Mouse (Mus musculus): ENCODE measurements around the gene Abt1. TPM values are rescaled to one million over a fixed set of nuclear protein-coding genes. Genes with fewer than 3 reads are reported as not detected.

The Abt1 gene
- polyA plus RNA-seq (2012; rRNA removed) = 7.9 TPM in 2 replicates

DNA sequence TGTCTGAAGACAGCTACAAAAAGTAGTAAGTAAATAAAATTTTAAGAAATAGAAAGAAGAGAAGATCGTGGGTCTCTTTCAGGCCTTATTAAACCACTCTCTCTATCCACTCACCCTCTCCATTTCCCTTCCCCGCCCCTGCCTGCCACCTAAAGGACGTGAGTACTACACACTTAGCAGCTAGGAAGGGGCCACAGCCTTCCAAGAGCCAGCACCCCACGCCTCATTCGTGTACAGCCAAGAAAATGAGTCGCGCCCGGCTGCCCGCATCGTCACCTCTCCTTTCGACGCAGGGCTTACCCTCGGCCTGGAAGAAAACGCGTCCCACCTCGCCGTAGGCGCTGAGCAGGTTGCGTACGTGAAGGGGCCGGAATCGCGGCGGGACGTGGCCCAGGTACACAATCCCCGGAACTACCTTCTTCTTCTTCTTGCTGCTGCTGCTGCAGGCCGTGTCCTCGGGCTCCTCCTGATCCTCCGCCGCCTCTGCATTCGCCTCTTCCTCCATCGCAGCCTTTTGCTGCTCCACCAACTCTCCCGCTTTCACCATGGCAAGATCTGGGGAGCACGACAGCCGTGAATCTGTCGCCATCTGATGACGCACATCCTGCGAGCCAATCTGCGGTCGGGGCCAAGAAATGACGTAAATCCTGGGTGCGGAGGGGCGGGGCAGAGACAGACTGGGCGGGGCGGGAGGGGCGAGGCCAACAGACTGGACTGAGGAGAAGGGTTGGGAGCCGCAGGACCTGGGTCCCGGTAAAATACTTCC is at the start of gene Abt1:
Gene Abt1, minus strand, starts transcription at position 581 of the 766 bp plus-strand sequence.
- DNase-seq (ENCODE audit: low spot score) = peak; percentile 91

DNA sequence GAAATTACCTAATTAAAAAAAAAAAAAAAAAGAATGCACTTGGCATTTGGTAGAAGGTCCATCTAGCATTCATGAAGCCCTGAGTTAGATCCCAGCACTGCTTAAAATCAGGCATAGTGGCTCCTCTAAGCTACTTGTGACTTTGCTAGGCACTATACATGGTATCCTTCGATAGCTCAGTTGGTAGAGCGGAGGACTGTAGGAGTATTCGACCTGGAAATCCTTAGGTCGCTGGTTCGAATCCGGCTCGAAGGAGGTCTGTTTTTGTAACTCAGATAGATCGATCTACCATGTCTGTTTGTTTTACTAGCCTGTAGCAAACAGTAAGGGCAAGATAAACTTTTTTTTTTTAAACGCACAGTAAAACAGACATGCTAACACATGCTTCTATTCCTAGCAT is 43.2 kb upstream of the Abt1 start:
- no peak for DNase-seq (ENCODE audit: low spot score)

DNA sequence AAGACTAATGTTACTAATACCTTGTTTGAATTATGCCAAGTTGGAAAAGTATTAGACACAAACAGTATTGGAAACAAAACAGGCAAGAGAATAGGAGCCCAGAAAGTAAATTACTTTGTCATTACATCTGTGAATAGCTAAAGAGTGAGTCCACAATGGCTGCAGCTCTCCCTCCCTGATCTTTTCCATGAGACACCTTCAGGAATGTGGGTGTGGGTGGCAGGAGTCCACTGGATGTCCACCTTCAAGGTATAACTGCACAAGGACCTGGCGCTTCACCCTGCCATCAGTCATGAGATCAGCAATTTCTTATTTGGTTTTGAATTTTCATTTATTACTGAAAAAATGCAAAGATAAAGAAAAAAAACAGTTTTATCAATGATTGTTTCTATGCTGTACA is 42.6 kb upstream of the Abt1 start:
- DNase-seq (ENCODE audit: low spot score) = no peak

DNA sequence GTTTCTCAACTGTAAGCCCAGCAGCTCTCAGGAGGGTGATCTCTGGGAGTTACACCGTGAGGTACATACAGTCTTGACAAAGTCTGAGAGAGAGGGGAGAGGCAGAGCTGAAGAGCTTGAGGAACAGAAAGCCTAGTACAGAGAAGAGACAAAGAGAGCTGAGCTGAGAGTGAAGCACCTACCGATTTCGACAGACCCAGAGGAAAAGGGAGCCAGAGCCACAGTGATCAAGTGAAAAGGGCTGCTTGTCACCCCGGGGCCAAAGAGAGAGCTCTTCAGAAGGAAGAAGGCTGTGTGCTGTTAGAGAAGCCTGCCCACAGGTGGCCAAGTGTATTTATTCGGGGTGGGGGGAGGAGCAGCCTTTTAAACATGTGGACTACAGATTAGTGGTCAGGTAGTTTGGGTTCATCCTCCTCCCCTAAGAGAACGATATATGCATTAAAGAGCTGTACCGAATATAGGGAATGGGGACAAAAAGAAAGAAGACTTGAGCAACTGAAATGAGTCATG is 42.0 kb upstream of the Abt1 start, which contains the start of gene Btn1a1:
Gene Btn1a1, minus strand, starts transcription at position 302 of the 510 bp plus-strand sequence.
- DNase-seq (ENCODE audit: low spot score) = no peak

DNA sequence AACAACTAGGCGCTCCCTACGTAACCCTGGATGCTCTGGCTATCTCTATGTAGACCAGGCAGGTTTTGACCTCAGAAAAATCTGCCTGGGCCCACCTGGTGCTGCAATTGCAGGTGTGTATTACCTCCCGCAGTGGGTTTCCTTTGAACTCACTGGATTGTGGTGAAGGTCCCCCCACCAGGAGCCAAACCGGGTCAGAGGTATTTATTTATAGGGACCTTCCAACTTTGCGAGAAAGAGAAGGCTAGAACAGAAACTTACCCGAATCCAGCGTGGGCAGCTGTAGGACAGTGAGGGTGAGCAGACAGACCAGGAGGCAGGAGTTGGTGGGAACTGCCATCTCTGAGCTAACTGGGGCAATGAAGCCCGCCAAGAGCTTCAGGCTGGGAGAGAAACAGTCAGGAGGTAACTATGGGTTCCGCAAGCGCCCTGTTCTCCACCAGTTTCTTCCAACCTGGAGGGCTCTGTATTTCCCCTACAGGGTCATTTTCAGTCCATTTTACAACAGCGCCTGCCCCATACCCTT is 41.2 kb upstream of the Abt1 start:
- DNase-seq (ENCODE audit: low spot score) = no peak

DNA sequence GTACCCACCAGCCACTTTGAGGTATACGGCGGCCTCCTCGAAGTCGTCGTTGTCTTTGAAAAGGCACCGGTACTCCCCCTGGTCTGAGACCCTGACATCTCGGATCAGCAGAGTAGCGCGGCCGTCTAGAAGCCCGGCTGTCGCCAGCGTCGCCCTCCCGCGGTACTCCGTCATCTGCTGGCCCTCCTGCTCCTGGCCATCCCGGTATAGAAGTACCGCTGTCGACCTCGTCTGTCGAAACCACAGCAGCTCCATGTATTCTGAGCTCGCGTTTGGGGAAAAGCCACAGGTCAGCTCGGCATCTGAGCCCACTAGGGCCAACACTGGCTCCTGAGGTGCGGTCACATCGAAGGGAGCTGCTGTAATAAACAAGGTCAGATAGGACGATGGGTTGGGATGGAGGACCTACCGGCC is 40.6 kb upstream of the Abt1 start:
- no peak for DNase-seq (ENCODE audit: low spot score)

DNA sequence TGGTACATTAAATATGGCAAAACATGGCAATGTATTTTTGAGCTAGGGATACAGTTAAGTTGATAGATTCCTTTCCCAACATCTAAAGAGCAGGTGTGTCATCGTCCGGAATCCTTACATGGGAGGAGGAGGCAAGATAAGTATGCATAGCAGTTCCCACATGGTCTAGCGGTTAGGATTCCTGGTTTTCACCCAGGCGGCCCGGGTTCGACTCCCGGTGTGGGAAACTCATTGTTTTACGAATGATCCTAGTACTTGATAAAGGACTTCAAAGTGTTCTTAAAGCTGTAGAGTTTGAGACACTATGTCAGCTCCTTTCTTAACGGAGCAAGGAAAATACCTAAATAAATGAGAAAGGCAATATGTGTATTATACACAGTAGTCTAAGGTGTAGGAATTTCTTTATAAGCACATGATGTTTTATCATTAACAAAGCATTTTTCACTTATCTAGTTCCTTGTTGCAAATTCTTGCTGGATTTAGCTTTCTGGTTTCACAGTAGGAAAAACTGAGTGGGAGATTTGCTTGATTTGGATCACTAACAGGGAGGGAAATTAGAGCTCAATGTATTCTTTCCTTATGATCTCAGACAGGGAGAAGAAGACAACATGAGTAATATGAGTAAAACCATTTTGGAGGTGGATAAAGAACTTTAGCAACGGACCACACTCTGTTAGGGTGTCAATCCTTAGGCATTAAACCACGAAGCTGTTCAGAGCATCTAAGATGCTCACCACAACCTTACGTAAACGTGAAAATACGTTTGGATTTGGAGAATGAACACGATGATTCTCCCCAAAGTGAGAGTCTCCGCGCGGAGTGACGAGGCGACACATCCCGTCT is 39.9 kb upstream of the Abt1 start:
- peak; percentile 39 for DNase-seq (ENCODE audit: low spot score)

DNA sequence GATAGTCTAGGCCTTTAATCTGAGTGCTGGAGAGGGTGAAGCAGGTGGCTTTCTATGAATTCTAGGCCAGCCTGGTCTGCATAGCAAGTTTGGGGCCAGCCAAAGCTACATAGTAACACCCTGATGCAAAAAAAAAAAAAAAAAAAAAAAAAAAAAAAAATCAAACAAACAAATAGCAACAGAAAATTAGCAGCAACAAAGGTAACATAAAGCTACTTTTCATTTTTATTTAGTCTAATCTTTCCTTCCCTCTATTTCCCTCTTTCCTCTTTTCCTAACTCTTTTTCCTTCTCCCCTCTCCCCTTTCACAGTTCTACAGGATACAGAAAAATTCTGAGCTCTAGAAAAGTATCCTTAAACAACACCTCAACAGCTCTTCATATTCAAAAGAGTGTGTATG is 39.0 kb upstream of the Abt1 start:
- DNase-seq (ENCODE audit: low spot score) = no peak

DNA sequence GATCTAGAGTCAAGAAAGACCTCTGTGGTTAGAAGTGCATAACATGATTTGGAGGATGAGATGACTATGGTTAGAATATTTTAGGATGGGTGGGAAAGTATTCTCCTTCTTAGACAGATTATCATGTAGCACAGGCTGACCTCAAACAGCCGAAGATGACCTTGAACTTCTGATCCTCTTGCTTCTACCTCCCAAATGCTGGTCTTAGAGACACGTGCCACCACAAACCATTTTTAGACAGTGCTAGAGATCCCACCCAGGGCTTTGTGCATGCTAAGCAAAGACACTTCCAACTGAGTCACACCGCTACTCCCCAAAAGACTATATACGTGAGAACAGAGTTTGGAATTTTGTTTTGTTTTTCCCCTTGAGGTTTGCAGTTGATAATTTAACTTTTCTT is 38.4 kb upstream of the Abt1 start:
- DNase-seq (ENCODE audit: low spot score) = no peak

DNA sequence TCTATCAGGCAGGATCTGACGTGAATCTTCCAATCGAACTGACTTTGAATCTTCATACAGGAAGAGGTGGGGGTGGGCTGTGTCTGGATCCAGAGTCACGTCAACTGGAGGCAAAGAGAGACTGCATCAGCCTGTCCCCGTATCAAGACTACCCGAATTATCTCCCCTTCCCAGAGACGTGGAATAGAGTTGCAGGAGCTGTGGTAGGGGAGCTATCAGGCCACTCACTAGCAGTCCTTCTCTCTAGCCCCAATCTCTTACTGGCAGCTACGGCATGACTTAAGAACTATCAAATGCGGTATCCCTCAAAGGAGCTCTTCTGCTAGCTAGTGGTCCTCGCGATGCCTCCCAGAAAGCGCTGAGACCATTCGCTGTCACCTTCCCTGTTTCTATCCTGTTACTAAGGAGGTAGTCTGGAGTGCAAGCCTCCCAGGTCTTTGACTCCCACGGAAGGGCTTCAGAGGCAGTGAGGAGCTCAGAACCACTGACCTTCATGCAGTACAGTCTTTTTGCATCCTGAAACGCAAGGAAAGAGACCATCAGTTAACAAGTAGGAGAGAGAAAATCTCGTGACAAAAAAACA is 35.7 kb upstream of the Abt1 start:
- DNase-seq (ENCODE audit: low spot score) = no peak

DNA sequence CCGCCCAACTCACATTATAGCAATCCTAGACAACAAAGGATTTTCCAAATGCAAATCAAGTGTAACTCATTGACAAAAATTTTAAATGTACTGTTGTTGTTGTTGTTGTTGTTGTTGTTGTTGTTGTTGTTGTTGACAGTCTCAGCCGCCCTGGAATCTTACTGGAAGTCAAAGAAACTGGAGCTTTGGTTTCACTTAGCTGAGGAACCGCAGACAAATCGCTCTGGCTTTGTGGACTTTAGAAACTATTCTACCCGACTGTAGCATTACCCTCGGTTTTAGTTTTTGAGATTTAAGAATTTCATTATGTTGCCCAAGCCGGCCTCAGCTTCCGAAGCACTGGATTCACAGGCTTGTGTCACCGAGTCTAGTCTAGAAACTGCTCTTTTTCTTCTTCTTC is 30.3 kb upstream of the Abt1 start:
- no peak for DNase-seq (ENCODE audit: low spot score)

DNA sequence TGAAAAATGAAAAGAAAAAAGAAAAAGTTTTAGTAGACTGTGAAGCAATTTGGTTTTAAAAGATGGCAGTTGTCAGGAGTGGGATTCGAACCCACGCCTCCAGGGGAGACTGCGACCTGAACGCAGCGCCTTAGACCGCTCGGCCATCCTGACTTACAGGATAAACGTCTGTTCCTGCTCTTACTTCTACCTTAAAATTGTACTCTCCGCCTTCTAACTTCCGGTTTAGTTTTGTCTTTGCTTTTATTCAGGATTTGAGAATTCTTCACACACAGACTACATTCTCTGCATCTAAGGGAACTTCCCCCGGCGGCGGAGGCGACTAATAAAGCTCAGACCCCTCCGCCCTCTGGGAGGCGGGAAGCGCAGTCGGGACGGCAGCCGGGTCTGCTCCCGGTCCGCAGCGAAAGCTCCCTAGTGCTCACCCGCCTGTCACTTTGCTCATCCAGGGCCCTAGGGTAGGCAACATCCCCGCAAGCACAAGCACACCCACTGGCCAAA is 29.7 kb upstream of the Abt1 start:
- DNase-seq (ENCODE audit: low spot score) = peak; percentile 66

DNA sequence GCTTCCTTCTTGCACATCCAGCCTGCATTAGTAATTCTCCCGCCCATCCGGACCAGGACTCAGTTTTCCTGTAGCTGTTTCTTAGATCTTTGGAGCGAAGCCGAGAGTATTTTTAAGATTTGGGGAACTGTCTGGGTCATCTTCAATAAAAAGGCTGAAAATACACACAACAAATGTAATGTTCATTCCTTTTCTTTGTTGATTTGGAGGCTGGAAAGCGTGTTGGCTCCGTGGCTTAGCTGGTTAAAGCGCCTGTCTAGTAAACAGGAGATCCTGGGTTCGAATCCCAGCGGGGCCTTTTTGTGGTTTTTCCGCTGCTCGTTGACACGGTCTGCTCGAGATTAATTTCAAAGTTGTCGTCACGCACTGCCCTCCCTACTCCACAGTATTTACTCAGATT is 26.7 kb upstream of the Abt1 start:
- DNase-seq (ENCODE audit: low spot score) = peak; percentile 52

DNA sequence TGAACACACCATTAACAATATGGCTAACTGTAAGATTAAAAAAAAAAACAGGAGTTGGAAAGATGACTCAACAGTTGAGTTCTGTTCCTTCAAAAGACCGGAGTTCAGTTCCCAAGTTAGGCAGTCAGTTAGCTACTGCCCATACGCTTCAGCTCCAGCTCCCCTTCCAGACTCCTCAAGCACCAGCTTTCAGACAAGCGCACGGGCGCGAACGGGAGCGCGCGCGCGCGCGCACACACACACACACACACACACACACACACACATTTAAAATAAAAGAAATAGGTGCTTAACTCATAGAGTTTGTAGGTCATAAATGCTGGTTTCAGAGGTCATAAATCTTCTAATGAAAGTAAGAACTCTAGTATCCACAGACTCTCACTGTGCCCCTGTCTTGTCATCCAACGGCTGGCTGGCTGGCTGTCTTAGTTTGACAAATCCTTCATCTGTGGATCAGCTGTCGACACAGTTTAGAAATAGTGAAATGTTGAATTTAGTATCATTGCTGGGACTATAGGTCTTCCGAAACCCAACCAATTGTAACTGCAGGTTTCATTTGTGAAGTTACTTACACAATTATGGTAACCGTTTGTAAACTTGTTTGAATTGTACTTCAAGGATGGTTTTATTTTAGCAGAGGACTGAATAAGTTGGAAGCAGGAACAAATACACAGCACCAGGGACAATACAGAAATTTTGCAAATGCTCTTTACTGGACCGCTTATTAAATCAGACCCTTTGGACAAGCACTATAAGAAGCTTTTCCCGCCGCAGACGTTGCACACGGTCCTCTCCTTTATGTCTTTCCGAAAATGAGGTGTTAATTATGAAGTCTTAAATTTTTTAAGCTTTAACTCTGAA is 25.8 kb upstream of the Abt1 start:
- no peak for DNase-seq (ENCODE audit: low spot score)

DNA sequence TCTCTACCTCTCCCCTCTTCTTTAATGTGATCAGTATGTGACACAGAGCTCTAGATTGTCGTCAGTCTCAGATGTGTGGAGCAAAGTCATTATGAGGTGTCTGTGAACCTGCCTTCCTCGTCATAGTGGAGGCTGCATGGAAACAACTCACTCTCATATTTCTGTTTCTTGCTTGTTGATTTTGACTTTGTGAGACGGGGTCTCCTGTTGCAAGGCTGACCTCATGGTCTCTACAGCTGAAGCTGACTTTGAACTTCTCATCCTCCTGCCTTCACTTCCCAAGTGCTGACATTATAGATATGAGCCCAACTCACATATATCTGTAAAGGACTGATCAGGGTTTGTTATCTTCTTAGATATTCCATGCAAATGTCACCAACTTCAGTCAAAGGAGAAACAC is 25.1 kb upstream of the Abt1 start:
- no peak for DNase-seq (ENCODE audit: low spot score)

DNA sequence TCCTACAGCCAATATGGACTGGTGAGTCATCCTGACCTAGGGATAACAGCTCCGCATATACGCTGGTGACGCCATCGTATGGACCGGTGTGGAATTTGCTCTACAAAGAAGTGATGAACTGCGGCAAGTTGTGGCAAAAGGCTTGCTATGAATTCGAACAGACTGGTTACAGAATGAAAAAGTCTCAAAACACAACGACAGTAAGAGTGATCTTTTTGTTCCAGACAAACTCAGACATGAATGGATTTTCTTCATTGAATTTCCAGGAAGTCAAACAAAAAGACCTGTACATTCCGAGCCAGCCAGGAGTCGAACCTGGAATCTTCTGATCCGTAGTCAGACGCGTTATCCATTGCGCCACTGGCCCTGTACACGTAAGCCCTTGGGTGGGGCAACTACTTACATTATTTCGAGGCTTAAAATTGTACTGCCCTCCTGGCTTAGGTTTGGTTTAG is 22.9 kb upstream of the Abt1 start:
- peak; percentile 73 for DNase-seq (ENCODE audit: low spot score)

DNA sequence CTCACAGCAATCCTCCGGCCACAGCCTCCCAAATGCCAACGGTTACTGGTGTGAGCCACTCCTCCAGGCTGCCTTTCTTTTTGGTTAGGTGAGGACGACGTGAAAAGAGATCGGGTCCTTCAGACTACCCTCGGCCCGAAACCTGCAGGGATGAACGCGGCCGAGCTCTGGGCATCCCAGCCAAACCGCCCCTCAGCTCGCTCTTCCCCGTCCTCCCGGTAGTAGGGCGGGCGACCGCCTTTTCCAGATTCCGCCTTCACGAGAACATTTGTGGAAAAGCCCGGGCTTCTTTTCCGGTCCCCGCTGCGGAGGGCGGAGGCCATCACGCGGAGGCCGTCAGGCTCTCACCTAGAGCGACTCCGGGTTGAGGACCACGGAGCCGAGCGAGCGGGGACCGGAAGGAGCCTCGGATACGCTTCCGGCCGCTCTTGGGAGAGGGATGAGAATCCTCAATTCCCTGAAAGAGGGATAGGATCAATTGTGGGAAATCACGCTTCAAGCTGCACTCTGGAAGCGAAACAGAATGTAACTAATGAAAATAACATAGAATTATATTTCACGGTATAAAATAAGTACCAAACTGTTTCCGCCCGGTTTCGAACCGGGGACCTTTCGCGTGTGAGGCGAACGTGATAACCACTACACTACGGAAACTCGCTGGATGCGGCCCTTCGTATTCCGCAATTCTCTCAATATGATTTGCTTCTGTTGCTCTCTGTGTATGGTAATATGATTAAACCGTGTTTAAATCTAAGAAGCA is 22.1 kb upstream of the Abt1 start:
- DNase-seq (ENCODE audit: low spot score) = peak; percentile 92

DNA sequence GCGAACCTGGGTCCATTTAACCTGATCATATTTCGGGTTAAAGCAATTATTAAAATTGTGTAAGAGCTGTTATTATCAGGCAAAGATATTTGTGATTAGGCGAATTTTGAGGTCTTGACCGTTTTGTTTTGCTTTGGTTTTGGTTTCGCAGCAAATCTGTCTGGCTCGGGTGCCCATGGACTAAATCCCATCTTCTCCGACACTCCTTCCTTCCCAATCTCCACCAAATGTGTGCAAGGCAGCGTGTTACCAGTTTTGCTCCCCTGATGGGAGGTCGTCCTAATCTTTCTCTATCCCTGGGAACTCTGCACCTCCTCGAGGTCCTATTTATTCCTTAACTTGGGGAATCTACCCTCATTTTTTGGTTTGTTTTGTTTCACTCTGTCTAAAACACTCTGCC is 21.5 kb upstream of the Abt1 start:
- DNase-seq (ENCODE audit: low spot score) = no peak

DNA sequence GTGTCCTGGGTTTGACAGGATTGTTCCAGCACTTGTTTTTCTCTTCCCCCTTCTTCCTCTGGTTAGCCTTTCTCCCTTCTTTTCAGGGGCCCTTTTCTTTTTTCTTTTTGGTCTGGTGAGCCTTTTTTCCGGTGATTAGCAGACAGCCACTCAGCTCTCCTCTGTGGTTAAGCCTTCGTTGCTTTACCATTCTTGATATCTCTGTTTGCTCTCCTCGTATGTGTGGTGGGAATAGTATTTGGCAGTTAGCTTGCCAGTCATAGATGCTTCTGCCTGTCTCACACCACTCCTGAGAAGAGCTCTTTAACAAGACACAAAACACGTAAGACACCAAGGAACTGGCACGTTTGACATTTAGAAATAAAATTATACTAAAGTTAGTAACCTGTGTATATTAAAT is 20.8 kb upstream of the Abt1 start:
- DNase-seq (ENCODE audit: low spot score) = no peak

DNA sequence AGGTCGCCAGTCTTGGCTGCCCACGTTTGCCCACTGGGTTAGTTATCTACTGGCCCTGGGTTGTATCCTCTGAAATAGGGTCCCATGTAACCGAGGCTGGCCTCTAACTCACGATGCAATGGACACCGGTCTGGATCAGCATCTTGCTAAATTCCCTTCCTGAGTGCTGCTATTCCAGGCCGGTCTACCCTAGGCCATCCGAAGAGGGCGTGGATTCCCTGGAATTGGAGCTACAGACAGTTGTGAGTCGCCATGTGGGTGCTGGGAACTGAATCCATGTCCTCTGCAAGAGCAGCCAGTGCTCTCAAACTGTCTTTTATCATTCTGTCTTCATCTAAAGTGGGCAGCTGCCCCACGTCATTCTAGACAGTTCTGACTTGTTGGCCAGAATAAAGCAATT is 16.2 kb upstream of the Abt1 start:
- DNase-seq (ENCODE audit: low spot score) = no peak

Measured in urinary bladder, adult 2 months (tissue).